Mouse (Mus musculus): Measurements from ENCODE around the gene Stox2. TPM values are rescaled to one million over a fixed set of nuclear protein-coding genes. Genes with fewer than 3 reads are reported as not detected.

The Stox2 gene
- total RNA-seq, 2 experiments from 2014 or later = 9.4 to 10.5 TPM

DNA sequence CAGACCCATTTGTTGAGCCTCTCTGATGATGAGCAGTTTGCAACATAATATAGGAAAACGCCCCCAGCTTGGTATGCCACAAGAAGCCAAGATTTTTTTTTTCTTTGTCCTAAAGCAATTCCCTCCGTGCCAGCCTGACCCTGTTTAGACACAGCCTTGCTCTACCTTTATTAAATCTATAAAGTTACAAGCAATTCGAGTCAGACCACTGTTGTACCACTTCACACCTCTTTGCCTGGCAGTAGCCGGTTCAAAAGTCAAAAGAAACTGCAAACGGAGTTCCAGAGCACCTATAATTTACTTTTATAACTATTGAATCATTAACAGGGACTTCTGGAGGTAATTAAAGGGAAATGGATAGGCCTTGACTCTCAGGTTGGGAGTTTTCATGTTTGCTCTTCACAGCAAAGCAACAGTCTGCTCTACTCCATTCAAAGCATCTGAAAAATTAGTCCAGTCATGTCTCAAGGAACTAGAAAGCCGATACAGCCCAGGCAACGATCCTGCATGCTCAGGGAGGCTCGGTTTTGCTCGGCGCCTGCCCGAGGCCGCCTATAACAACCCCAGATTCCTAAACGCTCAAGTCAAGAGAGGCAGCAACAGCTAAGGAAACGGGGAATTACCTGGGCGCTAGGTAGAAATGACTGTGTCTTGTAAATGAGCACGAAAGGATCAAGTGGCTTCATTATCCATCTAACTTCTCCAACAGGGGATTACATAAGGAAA is 77.0 kb downstream of the Stox2 start:
- DNase-seq = no peak
- intact Hi-C loops (cut with DNase I; ENCODE audit: low total_unique reads) = loop anchor here (2.0 to 10.0 kb wide), 2 partner anchors 84 to 350 kb away; no protein-coding TSS in a partner anchor

DNA sequence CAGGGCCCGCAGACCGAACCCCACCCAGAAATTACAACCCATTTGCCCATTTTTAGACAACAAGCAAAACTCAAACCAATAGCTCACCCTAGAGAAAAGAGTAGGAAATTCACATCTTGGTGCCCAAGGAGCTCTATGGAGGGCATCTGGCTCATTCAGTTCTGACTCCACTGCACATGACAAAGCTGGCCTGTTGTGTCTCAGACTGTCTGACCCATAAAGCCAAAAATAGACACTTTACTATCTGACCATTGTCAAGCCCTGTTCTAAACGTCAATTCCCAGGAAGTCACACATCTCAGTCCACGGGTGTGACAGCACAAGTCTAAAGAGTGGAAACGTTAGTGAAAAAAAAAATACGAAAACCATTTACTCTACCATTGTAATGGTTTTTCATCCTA is 79.1 kb downstream of the Stox2 start:
- no peak for DNase-seq
- intact Hi-C loops (cut with DNase I; ENCODE audit: low total_unique reads) = loop anchor here (10.0 kb wide), 1 partner anchor 82 kb away; no protein-coding TSS in a partner anchor

DNA sequence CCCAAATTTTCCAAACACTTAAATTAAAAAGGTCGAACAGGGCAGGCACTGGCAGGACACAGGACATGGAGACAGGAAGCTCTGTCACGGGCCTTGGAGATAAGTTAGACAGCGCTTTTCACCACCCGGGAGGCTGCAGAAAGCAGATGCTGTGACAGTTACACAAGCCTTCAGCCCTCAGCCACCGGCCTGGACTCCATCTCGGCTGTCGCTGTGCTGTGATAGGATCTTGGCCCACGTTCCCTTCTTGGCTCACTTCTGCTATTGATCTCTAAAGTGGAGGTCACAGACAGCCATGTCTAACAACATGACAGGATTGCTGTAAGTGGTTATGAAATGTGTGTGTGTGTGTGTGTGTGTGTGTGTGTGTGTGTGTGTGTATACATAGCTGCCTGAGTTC is 82.9 kb downstream of the Stox2 start:
- intact Hi-C loops (cut with DNase I; ENCODE audit: low total_unique reads) = loop anchor here (10.0 kb wide), 1 partner anchor 78 kb away; no protein-coding TSS in a partner anchor
- no peak for DNase-seq

DNA sequence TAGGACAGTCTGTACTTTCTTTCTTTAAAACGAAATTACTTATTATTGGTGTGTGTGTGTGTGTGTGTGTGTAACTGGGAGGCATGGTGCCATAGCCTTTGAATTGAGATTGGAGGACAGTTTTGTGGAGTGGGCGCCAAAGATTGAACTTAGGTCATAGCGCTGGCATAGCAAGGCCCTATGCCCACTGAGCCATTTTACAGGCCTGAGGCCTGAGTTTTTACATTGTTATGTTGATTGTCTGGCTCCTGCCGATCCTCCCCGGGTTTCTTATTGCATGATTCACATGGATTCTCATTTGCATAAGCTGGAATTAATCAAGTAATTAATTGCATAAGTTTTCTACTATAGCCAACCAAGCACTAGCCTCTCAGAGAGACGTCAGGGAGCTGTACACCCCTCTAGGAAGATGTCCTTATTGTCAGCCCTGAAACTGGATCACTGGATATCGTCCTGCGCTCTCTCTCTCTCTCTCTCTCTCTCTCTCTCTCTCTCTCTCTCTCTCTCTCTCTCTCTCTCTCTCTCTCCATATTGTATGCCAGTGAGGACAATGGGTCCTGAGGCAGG is 90.7 kb downstream of the Stox2 start:
- intact Hi-C loops (cut with DNase I; ENCODE audit: low total_unique reads) = no loop called here
- no peak for DNase-seq

DNA sequence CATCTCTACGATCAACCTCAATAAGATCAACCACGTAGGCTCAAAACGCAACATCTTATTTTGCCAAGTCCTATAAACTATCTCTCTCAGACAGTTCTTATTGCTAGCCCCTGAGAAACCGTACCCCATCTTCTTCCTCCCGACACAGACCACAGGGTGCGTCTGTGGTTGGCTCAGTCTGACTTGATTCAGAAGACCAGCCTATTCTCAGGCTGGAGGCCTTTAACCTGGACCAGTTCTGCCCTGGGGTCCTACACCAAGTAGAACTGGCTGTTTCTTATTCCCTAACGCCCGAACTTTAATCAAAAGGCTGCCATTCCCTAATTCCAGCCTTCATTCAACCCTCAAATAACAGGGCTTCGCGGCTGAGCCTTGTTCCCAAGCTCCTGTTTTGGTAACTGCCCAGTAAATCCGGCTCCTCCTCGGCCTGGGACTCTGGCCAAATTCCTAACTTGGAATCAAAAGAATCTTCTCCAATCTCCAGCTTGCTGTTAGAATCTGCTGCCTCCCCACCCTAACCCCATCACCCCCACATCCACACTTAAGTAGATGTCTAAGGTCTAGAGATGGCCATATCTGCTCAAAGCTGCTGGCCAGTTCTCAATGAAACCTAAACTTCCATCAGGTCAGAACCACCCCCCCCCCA is 91.5 kb downstream of the Stox2 start:
- DNase-seq = peak; percentile 47
- intact Hi-C loops (cut with DNase I; ENCODE audit: low total_unique reads) = no loop called here

DNA sequence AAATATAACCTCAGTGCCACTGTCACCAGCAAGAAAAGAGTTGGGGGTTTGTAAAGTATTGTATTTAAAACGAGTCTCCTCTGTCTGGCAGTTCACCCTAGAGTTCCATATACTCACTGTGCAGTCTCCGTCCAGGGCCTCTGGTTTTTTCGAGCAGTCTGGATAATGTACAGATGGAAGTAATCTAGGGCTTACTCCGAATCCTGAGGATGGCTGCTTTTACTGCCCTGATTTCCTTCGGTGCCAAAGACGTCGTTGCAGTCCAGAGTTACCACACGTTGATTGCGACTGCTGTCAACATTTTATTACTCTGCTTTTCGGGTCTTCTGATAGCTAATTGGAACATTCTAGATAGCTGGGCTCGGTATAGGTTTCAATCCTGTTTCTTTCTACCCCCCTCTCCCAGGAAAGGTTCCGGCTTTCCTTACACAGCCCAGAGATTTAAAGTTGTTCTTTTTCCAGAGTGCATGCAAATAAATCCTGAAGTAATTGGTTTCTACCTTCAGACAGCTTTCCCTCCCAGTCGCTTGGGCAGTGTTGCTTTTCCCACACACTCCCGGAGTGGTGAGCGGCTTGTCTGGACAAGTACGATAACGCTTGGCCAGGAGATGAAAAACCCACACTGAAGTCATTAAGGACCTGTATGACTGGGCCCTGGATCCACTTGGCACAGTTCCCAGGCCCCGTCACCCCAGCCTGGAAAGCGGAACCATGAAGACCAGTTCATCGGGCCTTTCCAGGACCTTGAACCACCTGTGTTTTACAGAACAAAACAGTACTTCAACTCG is 94.1 kb downstream of the Stox2 start:
- intact Hi-C loops (cut with DNase I; ENCODE audit: low total_unique reads) = no loop called here
- DNase-seq = peak; percentile 31

DNA sequence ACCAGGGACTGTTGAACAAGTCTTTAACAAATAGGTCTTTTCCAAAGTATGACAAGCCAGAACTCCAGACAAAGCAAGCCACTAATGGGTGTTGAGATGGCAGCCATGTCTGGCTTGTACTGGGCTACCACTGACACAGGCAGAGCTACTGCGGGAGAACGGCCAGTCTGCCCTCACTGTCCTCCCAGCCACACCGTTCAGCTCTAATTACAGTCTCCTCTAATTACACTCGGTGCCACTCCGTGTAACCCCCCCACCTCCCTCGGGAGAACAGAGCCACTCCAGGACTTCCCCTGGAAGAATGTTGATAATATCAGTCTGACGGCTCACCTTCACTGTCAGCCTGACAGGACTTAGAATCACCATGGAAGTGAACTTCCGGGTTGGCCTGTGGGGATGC is 97.1 kb downstream of the Stox2 start:
- intact Hi-C loops (cut with DNase I; ENCODE audit: low total_unique reads) = no loop called here
- DNase-seq = no peak

DNA sequence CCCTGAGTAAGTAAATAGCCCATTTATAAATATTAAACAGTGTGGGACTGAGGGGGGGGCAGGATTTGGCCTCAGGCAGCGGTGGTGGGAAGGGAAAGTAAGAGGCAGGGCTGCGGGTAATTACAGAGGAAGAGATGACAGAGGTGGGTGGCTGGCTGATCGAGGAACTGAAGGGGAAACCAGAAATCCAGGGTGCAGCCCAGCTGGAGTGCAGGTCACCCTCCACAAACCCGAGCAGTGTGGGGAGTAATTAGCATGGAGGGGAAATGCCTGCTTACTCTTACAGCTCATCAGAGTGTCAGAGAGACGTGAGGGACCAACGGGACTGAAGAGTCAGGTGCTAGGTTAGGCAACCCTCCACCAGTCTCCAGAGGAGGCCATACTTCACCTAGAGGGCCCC is 98.4 kb downstream of the Stox2 start:
- DNase-seq = no peak
- intact Hi-C loops (cut with DNase I; ENCODE audit: low total_unique reads) = no loop called here

DNA sequence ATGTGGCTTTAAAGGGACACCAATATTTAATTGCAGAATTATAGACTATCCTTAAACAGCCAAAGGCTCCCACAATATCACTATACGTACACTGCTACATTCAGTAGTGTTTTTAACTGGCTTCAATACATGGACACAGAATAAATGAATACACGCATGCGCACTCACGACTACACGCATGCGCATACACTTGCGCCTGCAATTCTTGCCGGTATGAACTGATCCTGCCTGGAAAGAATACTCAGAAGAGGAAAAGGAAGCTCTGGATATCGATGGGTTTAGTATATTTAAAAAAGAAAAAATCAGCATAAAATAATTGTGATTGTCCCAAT is 100.4 kb downstream of the Stox2 start:
- intact Hi-C loops (cut with DNase I; ENCODE audit: low total_unique reads) = no loop called here
- DNase-seq = no peak

DNA sequence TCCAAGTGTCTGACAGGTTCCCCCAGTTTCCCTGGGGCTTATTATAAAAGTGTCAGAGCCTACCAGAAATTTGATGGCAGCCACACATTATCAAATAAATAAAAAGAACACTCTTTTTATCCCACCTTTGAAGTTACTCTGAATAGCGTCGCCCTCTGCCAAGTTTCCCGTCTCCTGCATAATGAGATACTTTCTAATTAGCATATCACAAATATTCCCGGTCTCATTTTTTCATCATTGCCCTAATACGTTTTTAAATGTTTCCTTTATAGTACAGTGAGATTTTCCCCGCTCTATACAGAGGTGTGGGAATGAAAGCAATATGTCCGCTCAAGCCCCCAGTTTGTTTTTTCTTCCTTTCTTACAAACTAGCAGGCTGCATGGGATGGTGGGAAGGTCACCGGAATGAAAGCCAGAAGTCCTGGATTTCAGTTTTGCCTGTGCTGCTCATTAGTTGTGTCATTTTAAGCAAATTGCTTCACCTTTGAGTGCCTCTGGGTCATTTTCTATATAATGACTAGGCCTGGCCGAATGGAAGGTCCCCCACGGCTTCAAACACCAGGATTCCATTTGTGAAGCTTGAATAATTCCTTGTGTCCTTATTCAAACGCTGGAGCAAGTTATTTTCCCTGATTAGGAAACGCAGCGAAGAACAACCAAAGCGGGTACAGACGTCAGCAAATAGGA is 100.9 kb downstream of the Stox2 start:
- no peak for DNase-seq
- intact Hi-C loops (cut with DNase I; ENCODE audit: low total_unique reads) = no loop called here

DNA sequence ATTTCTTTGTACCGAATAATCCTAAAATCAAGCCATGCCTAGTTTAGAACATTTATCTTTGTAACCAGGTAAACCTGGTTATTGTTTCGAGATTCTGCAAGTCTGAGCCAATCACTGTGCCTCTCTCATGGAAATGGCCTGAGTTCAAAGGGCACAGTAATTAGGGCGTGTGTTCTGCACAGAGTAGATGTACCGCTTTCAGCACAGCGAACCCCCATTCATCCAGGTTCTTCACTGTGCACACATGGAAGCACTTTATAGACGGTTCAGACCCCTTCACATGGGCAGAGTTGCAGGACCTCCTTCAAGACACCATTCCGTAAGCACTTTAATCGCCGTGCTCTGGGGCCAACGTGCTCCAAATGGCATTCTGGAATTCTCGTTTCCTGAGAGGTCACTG is 104.7 kb downstream of the Stox2 start:
- DNase-seq = no peak
- intact Hi-C loops (cut with DNase I; ENCODE audit: low total_unique reads) = no loop called here

DNA sequence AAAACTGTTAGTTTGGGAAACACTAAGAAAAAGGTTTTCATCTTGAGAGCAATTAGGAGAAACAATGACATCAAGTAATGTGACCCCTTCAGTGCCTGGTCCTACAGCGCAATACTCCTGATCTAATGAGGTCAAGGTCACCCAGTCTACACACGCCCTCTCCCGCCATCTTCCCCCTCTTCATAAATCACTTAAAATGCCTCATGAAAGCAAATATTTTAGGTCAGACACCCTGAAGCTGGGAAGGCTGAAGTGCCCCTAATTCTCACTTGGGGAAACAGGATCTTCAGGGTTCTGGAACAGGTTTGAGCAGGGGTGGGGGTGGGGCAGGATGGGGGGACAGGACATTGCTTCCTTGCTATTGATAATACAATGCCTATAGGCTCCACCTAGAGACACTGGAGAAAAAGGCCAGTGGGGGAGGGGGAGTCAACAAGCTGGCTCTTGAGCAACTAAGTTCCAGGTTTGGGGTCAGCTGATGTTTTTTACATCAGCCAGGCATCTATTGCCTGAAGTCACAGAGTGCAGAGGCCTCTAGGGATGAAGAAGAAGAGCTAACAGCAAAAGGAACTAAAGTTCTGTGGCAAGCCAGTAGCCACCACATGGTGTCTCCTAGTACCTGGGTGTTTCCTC is 107.4 kb downstream of the Stox2 start:
- no peak for DNase-seq
- intact Hi-C loops (cut with DNase I; ENCODE audit: low total_unique reads) = no loop called here

DNA sequence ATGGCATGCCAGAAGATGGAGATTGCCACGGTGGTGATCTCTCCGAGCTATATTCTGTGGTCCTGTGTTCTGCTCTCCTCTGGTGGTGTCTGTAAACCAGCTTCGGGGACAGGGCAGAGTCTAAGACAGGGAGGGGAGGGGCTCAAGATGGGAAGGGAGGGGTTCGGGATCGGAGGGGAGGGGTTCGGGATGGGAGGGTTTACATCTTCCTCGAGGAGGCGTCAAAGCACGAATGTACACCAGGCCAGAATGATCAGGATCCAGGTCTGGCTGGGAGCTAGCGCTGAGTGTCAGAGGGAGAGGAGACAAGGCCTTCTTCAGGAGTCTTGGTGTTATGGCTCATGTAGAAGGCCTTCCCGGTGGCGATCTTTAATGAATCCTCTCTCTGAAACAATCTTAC is 109.7 kb downstream of the Stox2 start:
- DNase-seq = no peak
- intact Hi-C loops (cut with DNase I; ENCODE audit: low total_unique reads) = no loop called here

DNA sequence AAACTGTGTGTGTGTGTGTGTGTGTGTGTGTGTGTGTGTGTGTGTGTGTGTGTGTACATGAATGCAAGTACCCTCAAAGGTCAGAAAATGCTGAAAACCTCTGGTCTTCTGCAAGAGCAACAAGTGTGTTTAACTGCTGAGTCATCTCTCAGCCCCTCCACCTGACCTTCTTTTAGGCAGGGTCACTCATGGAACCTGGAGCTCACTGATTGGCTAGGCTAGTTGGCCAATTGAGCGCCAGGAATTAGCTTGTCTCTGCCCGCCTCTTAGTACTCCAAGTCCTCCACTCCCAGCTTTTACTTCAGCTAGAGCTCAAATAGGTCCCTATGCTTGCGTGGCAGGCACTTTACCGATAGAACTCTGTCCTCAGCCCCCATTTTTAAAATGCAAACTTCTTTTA is 110.2 kb downstream of the Stox2 start:
- no peak for DNase-seq
- intact Hi-C loops (cut with DNase I; ENCODE audit: low total_unique reads) = no loop called here

DNA sequence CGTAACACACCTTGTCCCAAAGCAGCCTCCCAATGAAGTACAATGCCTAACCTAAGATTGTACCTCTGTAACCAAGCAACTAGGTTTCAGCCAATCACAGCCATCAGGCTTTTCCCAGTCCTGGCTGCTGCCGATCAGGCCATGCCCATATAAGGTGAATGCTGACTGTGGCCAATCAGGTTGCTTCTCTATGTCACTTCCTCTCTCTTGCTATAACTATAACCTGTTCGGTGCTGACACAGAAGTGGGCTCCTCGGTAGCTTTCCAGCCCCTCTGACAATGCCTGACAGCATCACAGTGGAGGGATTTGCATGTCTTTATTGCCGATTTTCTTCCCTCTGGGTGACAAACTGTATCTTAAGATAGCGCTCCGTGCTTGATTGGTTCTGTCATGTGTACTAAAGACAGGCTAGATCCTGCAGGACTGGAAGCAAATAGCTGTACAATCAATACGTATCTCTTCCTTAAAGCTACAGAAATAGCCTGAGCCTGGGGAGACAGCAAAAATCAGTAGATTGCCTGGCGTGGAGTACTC is 111.9 kb downstream of the Stox2 start:
- no peak for DNase-seq
- intact Hi-C loops (cut with DNase I; ENCODE audit: low total_unique reads) = no loop called here

DNA sequence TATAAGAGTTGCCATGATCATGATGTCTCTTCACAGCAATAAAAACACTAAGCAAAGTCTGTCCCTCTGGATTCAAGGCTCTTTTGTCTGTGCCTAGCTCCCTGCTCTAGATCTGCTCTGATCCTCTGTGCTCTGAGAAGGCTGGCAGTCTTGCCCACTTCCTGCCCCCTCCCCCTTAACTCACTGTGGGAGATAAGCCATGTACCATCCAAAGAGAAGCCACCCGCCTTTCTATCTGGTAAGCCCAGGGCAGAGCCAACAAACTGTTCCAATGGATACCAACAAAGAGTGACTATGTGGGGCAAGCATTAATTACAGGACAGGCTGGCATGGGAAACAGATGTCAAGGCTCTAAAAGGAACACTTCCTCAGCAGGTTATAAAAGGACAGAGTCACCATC is 113.2 kb downstream of the Stox2 start:
- no peak for DNase-seq
- intact Hi-C loops (cut with DNase I; ENCODE audit: low total_unique reads) = no loop called here

DNA sequence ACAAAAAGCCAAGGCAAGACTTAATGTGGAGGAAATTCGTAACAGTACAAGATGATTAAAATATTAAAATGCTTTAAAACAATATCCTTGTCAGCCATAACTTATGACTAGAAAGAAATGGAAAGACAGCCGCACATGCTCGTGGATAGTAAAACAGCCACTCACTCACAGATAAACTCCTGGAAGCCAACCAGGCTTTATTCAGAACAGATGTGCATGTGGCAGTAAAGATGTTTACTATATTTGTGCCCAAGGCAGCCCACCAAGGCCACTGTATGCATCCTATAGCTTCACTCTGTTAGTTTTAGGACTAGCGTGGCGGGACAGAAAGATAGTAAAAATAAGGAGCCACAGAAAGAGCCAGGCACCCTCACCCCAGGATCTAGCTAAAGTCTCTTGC is 115.2 kb downstream of the Stox2 start:
- intact Hi-C loops (cut with DNase I; ENCODE audit: low total_unique reads) = no loop called here
- no peak for DNase-seq

DNA sequence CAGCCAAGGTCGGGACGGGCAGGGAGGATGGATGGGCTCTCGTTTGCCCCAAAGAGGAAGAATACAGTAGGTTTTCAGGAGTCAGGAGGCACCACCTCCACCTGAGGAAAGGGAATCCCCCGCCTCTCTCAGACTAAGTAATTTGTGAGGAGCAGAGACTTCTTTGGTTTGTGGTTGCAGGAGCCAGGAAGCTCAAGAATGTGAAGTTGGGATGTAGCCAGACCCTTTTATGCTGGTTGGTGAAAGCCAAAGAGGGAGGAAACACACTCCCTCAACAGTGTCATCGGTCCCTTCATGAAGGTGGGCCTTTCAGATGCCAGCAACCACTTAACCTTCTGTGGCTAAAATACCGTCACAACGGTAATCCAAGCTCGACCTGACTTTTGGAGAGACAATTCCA is 119.8 kb downstream of the Stox2 start:
- intact Hi-C loops (cut with DNase I; ENCODE audit: low total_unique reads) = no loop called here
- DNase-seq = no peak

DNA sequence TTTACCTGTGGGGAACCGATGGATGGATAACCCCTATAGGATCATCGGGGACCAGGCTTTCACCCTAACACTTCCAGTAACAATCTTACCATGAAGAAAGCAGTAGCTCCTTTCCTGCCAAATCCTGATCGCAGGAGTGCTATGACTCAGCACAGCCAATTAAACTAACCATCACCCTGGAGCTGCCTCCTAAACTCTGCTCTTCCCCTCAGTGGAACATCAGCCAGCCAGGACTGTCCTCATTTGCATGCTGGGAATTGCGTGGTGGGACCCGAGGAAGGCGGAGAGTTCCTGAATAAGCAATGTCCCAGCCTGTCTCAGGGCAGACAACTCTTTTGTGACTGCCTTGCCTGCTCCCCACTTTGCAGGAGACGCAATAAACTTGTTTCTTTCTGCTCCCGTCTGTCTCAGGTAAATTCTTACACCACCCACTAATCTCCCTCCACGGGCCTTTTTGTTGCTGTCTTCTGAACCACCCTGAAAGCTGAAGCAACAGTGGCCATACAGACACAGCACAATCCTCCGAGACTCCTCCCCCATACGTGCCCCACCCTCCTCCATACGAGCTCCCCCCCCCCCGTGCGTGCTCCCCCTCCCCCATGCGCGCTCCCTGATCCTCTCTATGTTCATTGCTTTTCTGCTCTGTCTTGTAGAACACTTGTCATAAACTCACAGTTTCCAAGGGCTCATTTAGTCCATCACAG is 121.9 kb downstream of the Stox2 start:
- intact Hi-C loops (cut with DNase I; ENCODE audit: low total_unique reads) = no loop called here
- DNase-seq = no peak
